Mouse (Mus musculus): ENCODE data around the gene Usp46.
"Not testable (repeated sequence)": the region's sequence is repeated elsewhere in the genome, so short reads cannot be mapped to it uniquely, and the experiment has no call there.

Gene Usp46

GRCm38 (mm10) chr5:74067831-74068713, at the start of gene Usp46:
Usp46 (minus strand) TSS chr5:74068431.
- DNase-seq: peak; percentile 92

- no peak for DNase-seq
Measured at GRCm38 (mm10) chr5:74113961-74114689, 45.9 kb upstream of the Usp46 start.

- DNase-seq: no peak
Measured at GRCm38 (mm10) chr5:74105445-74105844, 37.2 kb upstream of the Usp46 start.

GRCm38 (mm10) chr5:74101761-74102160, 33.5 kb upstream of the Usp46 start:
- no peak for DNase-seq

GRCm38 (mm10) chr5:74099046-74099445, 30.8 kb upstream of the Usp46 start:
- no peak for DNase-seq

GRCm38 (mm10) chr5:74097854-74098220, 29.6 kb upstream of the Usp46 start:
- DNase-seq: no peak

GRCm38 (mm10) chr5:74097116-74097853, 29.1 kb upstream of the Usp46 start:
- DNase-seq: no peak

GRCm38 (mm10) chr5:74096060-74096459, 27.8 kb upstream of the Usp46 start:
- DNase-seq: no peak

GRCm38 (mm10) chr5:74095611-74096010, 27.4 kb upstream of the Usp46 start:
- DNase-seq: no peak

- DNase-seq: no peak
Measured at GRCm38 (mm10) chr5:74094841-74095437, 26.7 kb upstream of the Usp46 start.

- no peak for DNase-seq
Measured at GRCm38 (mm10) chr5:74093556-74094428, 25.6 kb upstream of the Usp46 start.

- peak; percentile 96 for DNase-seq
Measured at GRCm38 (mm10) chr5:74092833-74093555, 24.8 kb upstream of the Usp46 start.

- DNase-seq: no peak
Measured at GRCm38 (mm10) chr5:74092481-74092832, 24.2 kb upstream of the Usp46 start.

- no peak for DNase-seq
Measured at GRCm38 (mm10) chr5:74089643-74090042, 21.4 kb upstream of the Usp46 start.

- no peak for DNase-seq
Measured at GRCm38 (mm10) chr5:74081756-74082155, 13.5 kb upstream of the Usp46 start.

- no peak for DNase-seq
Measured at GRCm38 (mm10) chr5:74078861-74079615, 10.8 kb upstream of the Usp46 start.

- no peak for DNase-seq
Measured at GRCm38 (mm10) chr5:74078400-74078799, 10.2 kb upstream of the Usp46 start.

- DNase-seq: no peak
Measured at GRCm38 (mm10) chr5:74077959-74078358, 9.7 kb upstream of the Usp46 start.

GRCm38 (mm10) chr5:74076759-74077158, 8.5 kb upstream of the Usp46 start:
- no peak for DNase-seq

GRCm38 (mm10) chr5:74070564-74070963, 2.3 kb upstream of the Usp46 start:
- DNase-seq: not testable (repeated sequence)
